Mouse (Mus musculus) liver, embryonic 16.5 days (tissue): ENCODE results near the gene Slc22a15. TPM values are rescaled to one million over a fixed set of nuclear protein-coding genes. Genes with fewer than 3 reads are reported as not detected.

ENCODE experiments used
- ATAC-seq: fragments of 200-750 bp; cut with Nextera tagmentation; 2 replicates; pipeline ENCODE4 v1.8.0; 2017; ENCODE audit warnings: low read depth, mild to moderate bottlenecking, moderate number of reproducible peaks, moderate library complexity
- H3K27ac ChIP-seq: fragments of 300-500 bp; sonication (generic); 2 replicates; pipeline ENCODE4 v1.5.1; 2014; ENCODE audit warnings: mild to moderate bottlenecking, low read length
- H3K27me3 ChIP-seq: fragments of 300-500 bp; sonication (generic); 2 replicates; pipeline ENCODE4 v1.6.1; 2014; ENCODE audit warnings: low read depth, low read length, mixed read lengths; ENCODE audit not compliant: control insufficient read depth, insufficient read depth
- H3K36me3 ChIP-seq: fragments of 300-500 bp; sonication (generic); 2 replicates; pipeline ENCODE4 v1.6.1; 2014; ENCODE audit warnings: mild to moderate bottlenecking; ENCODE audit not compliant: control insufficient read depth, insufficient read depth
- H3K4me1 ChIP-seq: fragments of 300-500 bp; sonication (generic); 2 replicates; pipeline ENCODE4 v1.6.1; 2014; ENCODE audit warnings: low read depth, low read length, mixed read lengths; ENCODE audit not compliant: control insufficient read depth
- H3K4me2 ChIP-seq: fragments of 300-500 bp; sonication (generic); 2 replicates; pipeline ENCODE4 v1.6.1; 2014; ENCODE audit warnings: low read depth, low read length, mixed read lengths
- H3K4me3 ChIP-seq: fragments of 300-500 bp; sonication (generic); 2 replicates; pipeline ENCODE4 v1.5.1; 2014; ENCODE audit warnings: low read depth, mild to moderate bottlenecking, low read length
- H3K9ac ChIP-seq: fragments of 300-500 bp; sonication (generic); 2 replicates; pipeline ENCODE4 v1.6.1; 2014; ENCODE audit warnings: low read depth, low read length
- H3K9me3 ChIP-seq: fragments of 300-500 bp; sonication (generic); replicated peaks from 2 replicates; pipeline ENCODE4 v1.6.1; 2016; ENCODE audit warnings: low read length; ENCODE audit not compliant: control insufficient read depth
- WGBS: fragments of 180-500 bp; shearing (Covaris S2); extraction: QIAGEN DNeasy Blood & Tissue Kit; methylation state at CpG from one replicate; pipeline ENCODE4 v1.1.7; 2014; ENCODE audit not compliant: insufficient replicate concordance; 5-methylcytosine and 5-hydroxymethylcytosine counted together
- polyA plus RNA-seq: library from polyadenylated mRNA; unstranded; fragments of >200 nt; fragmentation: Nextera tagmentation; extraction: Ambion mirVana; gene quantifications from 2 replicates; pipeline ENCODE4 v1.2.1, GENCODE M21; 2015

Gene Slc22a15
- polyA plus RNA-seq, 1 experiment from 2014 or later = 3.1 TPM

DNA sequence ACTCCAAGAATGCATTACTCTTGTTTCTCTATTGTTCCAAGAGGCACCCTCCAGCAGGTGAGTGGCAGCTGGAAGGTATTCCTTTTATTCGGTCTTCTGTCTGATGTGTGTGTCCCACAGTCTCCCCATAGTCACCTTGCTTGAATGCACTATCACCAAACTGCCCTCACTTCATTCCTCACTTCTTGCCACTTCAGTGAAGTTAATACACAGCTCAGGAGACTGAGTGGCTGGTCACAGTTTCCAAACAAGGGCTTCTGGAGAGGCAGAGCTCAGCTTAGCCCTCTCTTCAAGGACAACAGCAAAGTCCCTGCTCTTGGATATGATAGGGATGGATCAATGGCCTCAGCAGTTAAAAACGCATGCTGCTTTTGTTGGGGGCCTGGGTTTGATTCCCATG, 17.2 kb downstream of the Slc22a15 start:
- WGBS = 59% methylated on average over 2 of the region's 2 CpGs
- Histone ChIP-seq H3K4me2 (no peak overlapping the region), H3K36me3 (no peaks in the 10 kb centered on the region), H3K27ac (no peak overlapping the region), H3K27me3 (no peaks in the 10 kb centered on the region), H3K4me3 (no peak overlapping the region), H3K9me3 (no peaks in the 10 kb centered on the region), H3K9ac (no peak overlapping the region), H3K4me1 (no peaks in the 10 kb centered on the region; the same call in 1 of the 2 replicates)
- ATAC-seq = no peak

DNA sequence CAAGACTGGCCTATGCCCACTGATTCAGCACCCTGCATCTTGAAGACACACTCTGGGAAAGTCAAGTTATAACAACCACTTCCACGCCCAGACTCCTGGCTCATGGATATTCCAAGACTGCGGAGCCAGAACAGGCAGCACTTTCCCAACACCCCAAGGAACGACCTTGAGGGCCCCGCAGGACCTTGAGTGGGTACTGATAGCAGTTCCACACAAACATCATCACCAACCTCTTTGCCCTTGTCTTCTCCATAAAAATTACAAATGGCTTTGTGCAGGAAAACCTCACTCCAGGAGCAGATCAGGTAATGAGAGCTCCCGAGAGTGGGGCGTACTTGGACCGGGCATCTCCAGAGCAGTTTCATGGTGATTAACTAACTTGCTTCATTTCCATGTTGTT, 19.5 kb downstream of the Slc22a15 start:
- Histone ChIP-seq H3K4me2 (no peak overlapping the region), H3K4me3 (no peak overlapping the region), H3K27me3 (no peaks in the 10 kb centered on the region), H3K9ac (no peak overlapping the region), H3K4me1 (no peaks in the 10 kb centered on the region), H3K9me3 (no peaks in the 10 kb centered on the region), H3K27ac (no peak overlapping the region), H3K36me3 (no peaks in the 10 kb centered on the region)
- ATAC-seq = no peak
- WGBS = 70% methylated on average over 7 of the region's 7 CpGs

DNA sequence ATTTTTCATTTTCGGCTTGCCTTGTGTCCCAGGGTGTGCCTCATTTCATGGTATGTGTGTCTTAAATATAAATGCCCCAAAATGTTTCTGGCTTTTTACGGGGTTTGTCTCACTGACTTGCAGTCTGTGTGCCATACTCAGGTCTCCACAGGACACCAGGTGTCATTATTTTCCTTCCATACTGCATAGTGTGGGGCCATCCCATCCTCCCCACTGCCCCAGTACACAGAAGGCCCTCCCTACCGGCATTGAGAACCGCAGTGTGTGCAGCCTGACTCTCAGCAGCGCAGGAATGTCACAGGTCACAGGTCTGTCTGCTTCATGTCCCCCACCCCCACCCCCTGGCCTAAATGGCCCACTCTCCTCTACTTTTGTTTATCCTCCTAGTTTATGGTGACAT, 21.2 kb downstream of the Slc22a15 start:
- Histone ChIP-seq H3K36me3 (no peaks in the 10 kb centered on the region), H3K4me3 (no peak overlapping the region), H3K9ac (no peak overlapping the region), H3K27me3 (no peaks in the 10 kb centered on the region), H3K27ac (no peak overlapping the region), H3K9me3 (no peaks in the 10 kb centered on the region), H3K4me2 (no peak overlapping the region), H3K4me1 (no peaks in the 10 kb centered on the region)
- 0 out of 2 replicates have a peak, but pooled peaks have one; percentile 47 for ATAC-seq
- 62% methylated on average over 5 of the region's 5 CpGs for WGBS

DNA sequence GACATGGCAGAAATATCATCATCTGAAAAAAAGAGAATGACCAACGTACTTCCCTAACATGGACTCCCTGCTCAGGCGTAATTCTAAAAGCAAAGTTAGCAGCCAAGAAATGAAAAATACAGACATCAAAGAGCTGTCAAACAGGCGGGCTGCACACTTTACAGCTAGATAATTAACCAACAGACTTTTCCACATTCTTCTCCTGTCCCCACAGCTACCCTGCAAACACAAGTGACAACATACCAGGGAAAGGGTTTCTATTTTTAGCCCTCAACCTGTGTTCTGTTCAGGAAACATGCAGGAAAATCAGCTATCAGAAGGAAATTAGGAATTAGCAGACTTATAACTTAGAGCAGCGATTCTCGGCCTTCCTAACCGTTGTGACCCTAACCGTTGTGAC, 21.9 kb downstream of the Slc22a15 start:
- H3K4me3 ChIP-seq = no peak overlapping the region
- no peak for ATAC-seq
- no peak overlapping the region for H3K4me2 ChIP-seq
- no peaks in the 10 kb centered on the region for H3K36me3 ChIP-seq
- H3K9me3 ChIP-seq = no peaks in the 10 kb centered on the region
- H3K27ac ChIP-seq = no peak overlapping the region
- 56% methylated on average over 7 of the region's 7 CpGs for WGBS
- H3K27me3 ChIP-seq = no peaks in the 10 kb centered on the region
- no peaks in the 10 kb centered on the region for H3K4me1 ChIP-seq
- no peak overlapping the region for H3K9ac ChIP-seq

DNA sequence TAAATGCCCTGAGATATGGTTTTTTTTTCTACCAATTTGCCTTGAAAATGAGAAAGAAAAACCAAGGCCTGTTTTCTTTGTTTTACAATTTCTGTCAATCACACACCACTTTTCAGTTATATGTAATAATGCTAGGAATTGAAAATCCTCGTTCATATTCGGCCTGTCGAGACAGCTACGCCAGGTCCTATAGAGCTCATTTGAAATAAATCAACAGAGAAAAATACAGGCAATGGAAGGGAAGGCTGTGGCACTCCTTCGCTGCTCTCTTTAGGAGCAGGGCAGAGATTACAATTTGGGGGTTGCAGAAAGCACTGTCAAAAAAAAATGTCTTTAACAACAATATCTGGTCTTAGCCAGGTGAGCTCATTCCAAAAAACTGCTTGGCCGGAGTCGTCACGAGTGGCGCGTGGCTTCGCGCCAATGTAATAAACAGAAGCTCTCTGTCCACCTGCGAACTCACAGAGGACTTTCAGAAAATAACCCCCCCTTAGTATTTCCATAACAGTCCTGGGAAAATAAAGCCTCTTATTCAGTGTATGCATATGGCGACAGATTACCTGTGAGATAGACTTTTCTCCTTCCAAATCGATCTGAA, 26.8 kb downstream of the Slc22a15 start:
- no peak overlapping the region for H3K9ac ChIP-seq
- no peak overlapping the region for H3K27ac ChIP-seq
- H3K27me3 ChIP-seq = no peaks in the 10 kb centered on the region
- H3K36me3 ChIP-seq = no peaks in the 10 kb centered on the region
- no peak for ATAC-seq
- no peaks in the 10 kb centered on the region for H3K4me1 ChIP-seq
- WGBS = 76% methylated on average over 15 of the region's 15 CpGs
- no peaks in the 10 kb centered on the region for H3K9me3 ChIP-seq
- H3K4me2 ChIP-seq = no peak overlapping the region
- no peak overlapping the region for H3K4me3 ChIP-seq

DNA sequence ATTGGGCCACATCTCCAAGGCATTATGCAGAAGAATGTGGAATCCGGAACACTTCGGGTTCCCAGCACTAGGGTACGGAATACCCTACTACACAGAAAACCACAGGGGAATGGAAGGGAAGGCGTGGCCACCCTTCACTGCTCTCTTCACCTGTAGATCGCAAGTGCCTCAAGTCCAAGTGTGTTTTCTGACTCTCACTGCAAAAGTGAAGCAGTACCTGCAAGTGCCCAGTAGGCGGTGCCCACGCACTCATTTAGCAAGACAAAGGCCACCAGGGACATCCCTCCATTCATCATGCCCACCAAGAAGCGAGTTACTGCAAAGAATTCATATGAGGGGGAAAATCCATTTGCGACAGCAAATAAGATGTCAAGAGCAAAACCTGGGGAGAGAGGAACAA, 27.4 kb downstream of the Slc22a15 start:
- WGBS = 26% methylated on average over 9 of the region's 9 CpGs
- Histone ChIP-seq H3K4me3 (no peak overlapping the region), H3K9ac (no peak overlapping the region), H3K27ac (no peak overlapping the region), H3K27me3 (no peaks in the 10 kb centered on the region), H3K4me2 (no peak overlapping the region), H3K36me3 (no peaks in the 10 kb centered on the region), H3K4me1 (no peaks in the 10 kb centered on the region), H3K9me3 (no peaks in the 10 kb centered on the region)
- ATAC-seq = no peak

DNA sequence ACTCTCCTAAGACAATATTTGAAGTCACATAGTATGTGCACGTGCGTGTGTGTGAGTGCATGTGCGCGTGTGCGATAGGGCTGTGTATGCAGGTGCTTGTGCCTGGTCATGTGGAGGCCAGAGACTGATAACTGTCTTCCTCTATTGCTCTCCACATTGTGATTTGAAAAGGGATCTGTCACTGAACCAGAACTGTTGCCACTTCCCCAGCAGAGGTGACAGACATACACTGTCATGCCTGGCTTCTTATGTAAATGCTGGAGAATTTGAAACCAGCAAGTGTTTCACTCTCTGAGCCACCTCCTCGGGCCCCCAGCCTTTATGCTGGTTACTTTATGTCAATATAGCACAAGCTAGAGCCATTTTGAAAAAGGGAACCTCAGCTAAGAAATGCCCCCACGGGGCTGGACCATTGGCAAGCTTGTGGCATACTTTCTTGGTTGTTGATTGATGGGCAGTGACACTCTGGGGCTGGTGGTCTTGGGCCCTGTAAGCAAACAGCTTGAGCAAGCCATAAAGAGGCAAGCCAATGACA, 28.8 kb downstream of the Slc22a15 start:
- WGBS = 64% methylated on average over 7 of the region's 7 CpGs
- no peak overlapping the region for H3K27ac ChIP-seq
- H3K9me3 ChIP-seq = no peaks in the 10 kb centered on the region
- no peak overlapping the region for H3K9ac ChIP-seq
- no peaks in the 10 kb centered on the region for H3K4me1 ChIP-seq
- H3K4me2 ChIP-seq = no peak overlapping the region
- no peak for ATAC-seq
- no peaks in the 10 kb centered on the region for H3K36me3 ChIP-seq
- H3K27me3 ChIP-seq = no peaks in the 10 kb centered on the region
- H3K4me3 ChIP-seq = no peak overlapping the region

DNA sequence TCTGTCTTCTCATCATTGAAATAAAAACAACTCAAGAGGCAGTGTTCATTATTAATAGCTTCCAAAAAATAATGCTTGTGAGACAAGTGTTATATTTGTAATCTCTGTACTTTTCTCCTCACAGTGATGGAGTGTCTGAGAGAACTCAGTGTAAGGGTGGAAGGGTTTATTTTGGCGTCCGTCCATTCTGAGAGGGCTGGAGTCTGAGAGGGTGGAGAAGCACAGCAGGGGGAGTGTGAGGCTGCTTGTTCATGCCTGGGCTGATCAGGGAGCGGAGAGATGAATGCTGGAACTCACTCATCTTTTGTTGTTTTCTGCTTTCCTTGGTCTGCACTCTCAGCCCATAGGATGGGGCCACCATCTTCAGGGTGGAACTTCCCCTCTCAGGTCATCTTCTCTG, 38.7 kb downstream of the Slc22a15 start:
- Histone ChIP-seq H3K27me3 (no peaks in the 10 kb centered on the region), H3K27ac (no peak overlapping the region), H3K4me3 (no peak overlapping the region), H3K9me3 (no peaks in the 10 kb centered on the region), H3K36me3 (no peaks in the 10 kb centered on the region), H3K4me1 (no peaks in the 10 kb centered on the region), H3K4me2 (no peak overlapping the region), H3K9ac (no peak overlapping the region)
- 69% methylated on average over 3 of the region's 3 CpGs for WGBS
- ATAC-seq = no peak

DNA sequence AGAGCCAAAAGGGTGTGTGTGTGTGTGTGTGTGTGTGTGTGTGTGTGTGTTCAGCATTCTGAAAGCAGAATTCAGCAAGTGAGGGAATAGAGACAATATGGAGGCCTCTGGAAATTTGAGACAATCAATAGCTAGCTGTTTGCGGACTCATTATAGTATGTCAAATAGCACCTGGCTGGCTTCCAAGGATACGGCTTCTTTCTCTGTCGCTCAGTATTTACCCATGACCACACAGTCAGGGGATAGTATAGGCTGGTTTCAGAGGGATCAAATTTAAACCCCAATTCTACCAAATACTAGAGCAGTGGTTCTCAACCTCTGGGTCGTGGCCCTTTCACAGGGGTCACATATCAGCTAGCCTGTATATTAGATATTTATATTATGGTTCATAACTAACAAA, 39.2 kb downstream of the Slc22a15 start:
- Histone ChIP-seq H3K9me3 (no peaks in the 10 kb centered on the region), H3K27me3 (no peaks in the 10 kb centered on the region), H3K4me1 (no peaks in the 10 kb centered on the region), H3K27ac (no peak overlapping the region), H3K36me3 (no peaks in the 10 kb centered on the region), H3K4me3 (no peak overlapping the region), H3K4me2 (no peak overlapping the region), H3K9ac (no peak overlapping the region)
- 63% methylated on average over 4 of the region's 4 CpGs for WGBS
- peak; percentile 56 for ATAC-seq
